In the genomic region with DNA sequence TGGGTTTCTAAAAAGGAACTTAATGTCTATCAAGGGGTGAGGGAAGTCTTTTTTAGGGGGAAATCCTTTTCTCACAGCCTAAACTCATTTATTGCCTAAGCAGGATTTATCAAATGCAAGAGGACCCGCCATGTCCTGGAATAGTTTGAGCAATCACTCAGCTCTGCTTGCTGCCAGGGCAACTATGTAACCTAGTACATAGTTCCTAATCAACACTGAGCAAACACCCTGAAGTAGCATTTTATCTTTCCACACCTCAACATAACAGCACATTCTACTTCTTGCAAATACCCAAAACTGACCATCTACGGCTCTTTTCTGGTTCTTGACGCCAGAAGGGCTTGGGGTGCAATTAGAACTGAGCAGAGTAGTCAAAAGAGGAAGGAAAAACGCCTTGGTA, we compare ENCODE assay signal across 32 mouse cellular contexts. TPM values are rescaled to one million over a fixed set of nuclear protein-coding genes. Genes with fewer than 3 reads are reported as not detected.
DNase-seq lines count a peak whose midpoint lies in the region; ATAC-seq and TF ChIP-seq lines count a peak whose summit lies in the region.
"Had no signal": no experiment of that assay in that cellular context is flagged by ENCODE, and none has a peak within 500 bp of the region (broad histone marks: within the 10 kb centered on the region; RNA-seq: fewer than 3 reads in every experiment).

No protein-coding gene starts in this region.

- peak; percentile 43; the same call in 1 of the 2 replicates for ATAC-seq in liver, postnatal 0 days
- no peak for ATAC-seq in liver, embryonic 12.5 days
- peak; percentile 88 for ATAC-seq in granulocyte monocyte progenitor cell, adult 5-6 weeks (replicated peaks; ENCODE audit: poor library complexity, severe bottlenecking)
- peak; percentile 75; the same call in 1 of the 2 replicates for ATAC-seq in stomach, embryonic 15.5 days (ENCODE audit: insufficient read depth, low FRiP score, low read depth)
- ATAC-seq: activated CD4-positive, CD25-positive, alpha-beta regulatory T cell, adult 4 months; forebrain, embryonic 16.5 days had no signal

- no peak for TF ChIP-seq CTCF in liver, postnatal 0 days (IDR thresholded peaks at IDR 0.05; ENCODE audit: low read depth)

- no peak for DNase-seq in liver, postnatal 0 days
- peak; percentile 29 for DNase-seq in adipocyte (ENCODE audit: low spot score)
- DNase-seq in embryonic facial prominence, embryonic 10.5 days (ENCODE audit: low spot score), result no peak
- DNase-seq in thymus, postnatal 4 days, result no peak
- DNase-seq: adrenal gland, postnatal 14 days; cerebellum, adult 8-10 months; cerebellum, postnatal 36 days; gastrocnemius, postnatal 10 days; heart, adult 11 months; kidney, postnatal 36 days; layer of hippocampus, postnatal 36 days; midbrain, embryonic 14.5 days; right cerebral cortex, postnatal 14 days; thymus, postnatal 36 days had no signal

- no peaks in the 10 kb centered on the region; the same call in 1 of the 2 replicates for H3K36me3 ChIP-seq in liver, postnatal 0 days (replicated peaks; ENCODE audit: insufficient read depth, low read length)
- peaks cover 64% of the 10 kb centered on the region for H3K36me3 ChIP-seq in liver, embryonic 12.5 days
- H3K36me3 ChIP-seq in stomach, embryonic 15.5 days, result peaks cover 7% of the 10 kb centered on the region
- peaks cover 78% of the 10 kb centered on the region for H3K36me3 ChIP-seq in embryonic facial prominence, embryonic 10.5 days (replicated peaks)
- H3K36me3 ChIP-seq: embryonic facial prominence, embryonic 15.5 days; hindbrain, embryonic 15.5 days had no signal

- H3K4me3 ChIP-seq in liver, postnatal 0 days (ENCODE audit: low read depth, low read length), result no peak overlapping the region
- H3K4me3 ChIP-seq in liver, embryonic 12.5 days, result no peak overlapping the region
- no peak overlapping the region for H3K4me3 ChIP-seq in stomach, embryonic 15.5 days (replicated peaks)
- H3K4me3 ChIP-seq in embryonic facial prominence, embryonic 10.5 days, result no peak overlapping the region
- H3K4me3 ChIP-seq: embryonic facial prominence, embryonic 15.5 days; heart, embryonic 15.5 days; hindbrain, embryonic 15.5 days; limb, embryonic 12.5 days had no signal

- H3K27ac ChIP-seq in liver, postnatal 0 days (ENCODE audit: low read depth), result no peak overlapping the region
- no peak overlapping the region for H3K27ac ChIP-seq in liver, embryonic 12.5 days
- H3K27ac ChIP-seq in stomach, embryonic 15.5 days, result no peak overlapping the region
- no peak overlapping the region for H3K27ac ChIP-seq in embryonic facial prominence, embryonic 10.5 days (replicated peaks)
- H3K27ac ChIP-seq: embryonic facial prominence, embryonic 15.5 days; heart, embryonic 15.5 days; hindbrain, embryonic 15.5 days; limb, embryonic 12.5 days; liver, embryonic 14.5 days had no signal

- H3K9me3 ChIP-seq in liver, postnatal 0 days (ENCODE audit: low read length), result no peaks in the 10 kb centered on the region
- H3K9me3 ChIP-seq in liver, embryonic 12.5 days (replicated peaks), result no peaks in the 10 kb centered on the region
- H3K9me3 ChIP-seq in stomach, embryonic 15.5 days, result no peaks in the 10 kb centered on the region
- no peaks in the 10 kb centered on the region for H3K9me3 ChIP-seq in embryonic facial prominence, embryonic 10.5 days
- H3K9me3 ChIP-seq: embryonic facial prominence, embryonic 15.5 days; heart, embryonic 15.5 days; hindbrain, embryonic 15.5 days; limb, embryonic 12.5 days had no signal

- no peak for TF ChIP-seq EP300 in liver, postnatal 0 days (IDR thresholded peaks at IDR 0.05; ENCODE audit: low read depth)

- no peaks in the 10 kb centered on the region for H3K27me3 ChIP-seq in liver, postnatal 0 days (ENCODE audit: insufficient read depth, low read length)
- H3K27me3 ChIP-seq in liver, embryonic 12.5 days (replicated peaks), result no peaks in the 10 kb centered on the region
- no peaks in the 10 kb centered on the region for H3K27me3 ChIP-seq in stomach, embryonic 15.5 days (replicated peaks)
- no peaks in the 10 kb centered on the region for H3K27me3 ChIP-seq in embryonic facial prominence, embryonic 10.5 days (replicated peaks; ENCODE audit: low read depth, poor library complexity, severe bottlenecking)
- H3K27me3 ChIP-seq: embryonic facial prominence, embryonic 15.5 days; heart, embryonic 15.5 days; hindbrain, embryonic 15.5 days; limb, embryonic 12.5 days had no signal

- H3K4me1 ChIP-seq in liver, postnatal 0 days (ENCODE audit: insufficient read depth), result peaks cover 8% of the 10 kb centered on the region
- 0 out of 2 replicates have a peak, but pooled peaks cover 9% of the 10 kb centered on the region for H3K4me1 ChIP-seq in liver, embryonic 12.5 days
- no peaks in the 10 kb centered on the region for H3K4me1 ChIP-seq in stomach, embryonic 15.5 days
- H3K4me1 ChIP-seq in embryonic facial prominence, embryonic 10.5 days, result no peaks in the 10 kb centered on the region
- H3K4me1 ChIP-seq: embryonic facial prominence, embryonic 15.5 days; hindbrain, embryonic 15.5 days; limb, embryonic 12.5 days had no signal

- WGBS in liver, postnatal 0 days (ENCODE audit: insufficient replicate concordance), result 51% methylated on average over 4 of the region's 4 CpGs
- 54% methylated on average over 4 of the region's 4 CpGs for WGBS in liver, embryonic 12.5 days (ENCODE audit: insufficient replicate concordance)
- 69% methylated on average over 4 of the region's 4 CpGs for WGBS in stomach, embryonic 15.5 days
- 92% methylated on average over 4 of the region's 4 CpGs for WGBS in embryonic facial prominence, embryonic 10.5 days

- H3K4me2 ChIP-seq in liver, postnatal 0 days (ENCODE audit: low read depth, low read length), result no peak overlapping the region
- H3K4me2 ChIP-seq in liver, embryonic 12.5 days, result no peak overlapping the region
- no peak overlapping the region for H3K4me2 ChIP-seq in stomach, embryonic 15.5 days
- H3K4me2 ChIP-seq: embryonic facial prominence, embryonic 15.5 days; heart, embryonic 15.5 days; hindbrain, embryonic 15.5 days; limb, embryonic 12.5 days had no signal

- H3K9ac ChIP-seq in liver, postnatal 0 days (replicated peaks), result no peak overlapping the region
- H3K9ac ChIP-seq in liver, embryonic 12.5 days, result no peak overlapping the region
- H3K9ac ChIP-seq in stomach, embryonic 15.5 days, result no peak overlapping the region
- H3K9ac ChIP-seq: embryonic facial prominence, embryonic 15.5 days; heart, embryonic 15.5 days; hindbrain, embryonic 15.5 days; limb, embryonic 12.5 days; liver, embryonic 14.5 days had no signal

RNA-seq across cellular contexts. Expression of a gene that starts 9.8 kb away (rescaled TPM):
- polyA plus RNA-seq in liver, postnatal 0 days (2015; fragmentation: Nextera tagmentation; extraction: Ambion mirVana), result 44.9 and 46.5 TPM in 2 replicates
- 67.4 and 73.0 TPM in 2 replicates for polyA plus RNA-seq in liver, embryonic 12.5 days (2016; fragmentation: Nextera tagmentation; extraction: Ambion mirVana)
- total RNA-seq in granulocyte monocyte progenitor cell, adult 5-6 weeks (2014; fragmentation: Nextera tagmentation), result 30.4 and 34.8 TPM in 2 replicates
- 42.4 and 50.9 TPM in 2 replicates for total RNA-seq in granulocyte monocyte progenitor cell, adult 5-6 weeks (2017)
- 90.8 and 104 TPM in 2 replicates for polyA plus RNA-seq in stomach, embryonic 15.5 days (2015; fragmentation: Nextera tagmentation; extraction: Ambion mirVana)
- polyA plus RNA-seq in embryonic facial prominence, embryonic 10.5 days (2016; fragmentation: Nextera tagmentation; extraction: Ambion mirVana), result 100.0 and 117 TPM in 2 replicates

RNA-seq across cellular contexts. Expression of a gene that starts 9.8 kb away (rescaled TPM):
- polyA plus RNA-seq in liver, postnatal 0 days (2015; fragmentation: Nextera tagmentation; extraction: Ambion mirVana), result 0.08 TPM in 1 of 2 replicates, not detected in the other
- polyA plus RNA-seq in liver, embryonic 12.5 days (2016; fragmentation: Nextera tagmentation; extraction: Ambion mirVana), result not detected in 2 replicates
- not detected in 2 replicates for total RNA-seq in granulocyte monocyte progenitor cell, adult 5-6 weeks (2014; fragmentation: Nextera tagmentation)
- not detected in 2 replicates for total RNA-seq in granulocyte monocyte progenitor cell, adult 5-6 weeks (2017)
- polyA plus RNA-seq in stomach, embryonic 15.5 days (2015; fragmentation: Nextera tagmentation; extraction: Ambion mirVana), result 4.1 and 8.4 TPM in 2 replicates
- not detected in 2 replicates for polyA plus RNA-seq in embryonic facial prominence, embryonic 10.5 days (2016; fragmentation: Nextera tagmentation; extraction: Ambion mirVana)
- total RNA-seq: adrenal gland, postnatal 14 days; gastrocnemius, postnatal 10 days; hematopoietic stem cell, adult 5-6 weeks; layer of hippocampus, adult 8-10 months; layer of hippocampus, postnatal 36 days; left cerebral cortex, postnatal 10 days; megakaryocyte, adult 5-6 weeks had no signal
- polyA plus RNA-seq: brain, embryonic 14.5 days; embryonic facial prominence, embryonic 15.5 days; heart, embryonic 15.5 days; kidney, embryonic 14.5 days; limb, embryonic 12.5 days; liver, embryonic 14.5 days; midbrain, embryonic 14.5 days; neural tube, embryonic 11.5 days had no signal

RNA-seq across cellular contexts. Expression of a gene that starts 36.9 kb away (rescaled TPM):
- polyA plus RNA-seq in liver, postnatal 0 days (2015; fragmentation: Nextera tagmentation; extraction: Ambion mirVana), result not detected in 2 replicates
- polyA plus RNA-seq in liver, embryonic 12.5 days (2016; fragmentation: Nextera tagmentation; extraction: Ambion mirVana), result not detected in 2 replicates
- not detected in 2 replicates for total RNA-seq in granulocyte monocyte progenitor cell, adult 5-6 weeks (2014; fragmentation: Nextera tagmentation)
- not detected in 2 replicates for total RNA-seq in granulocyte monocyte progenitor cell, adult 5-6 weeks (2017)
- polyA plus RNA-seq in stomach, embryonic 15.5 days (2015; fragmentation: Nextera tagmentation; extraction: Ambion mirVana), result not detected in 2 replicates
- polyA plus RNA-seq in embryonic facial prominence, embryonic 10.5 days (2016; fragmentation: Nextera tagmentation; extraction: Ambion mirVana), result not detected in 2 replicates
- total RNA-seq: adrenal gland, postnatal 14 days; gastrocnemius, postnatal 10 days; hematopoietic stem cell, adult 5-6 weeks; layer of hippocampus, adult 8-10 months; layer of hippocampus, postnatal 36 days; left cerebral cortex, postnatal 10 days; megakaryocyte, adult 5-6 weeks had no signal
- polyA plus RNA-seq: activated CD4-positive, CD25-positive, alpha-beta regulatory T cell, adult 4 months; embryonic facial prominence, embryonic 15.5 days; heart, embryonic 15.5 days; hindbrain, embryonic 15.5 days; kidney, embryonic 14.5 days; limb, embryonic 12.5 days; liver, embryonic 14.5 days; midbrain, embryonic 14.5 days; neural tube, embryonic 11.5 days had no signal

RNA-seq across cellular contexts. Expression of a gene that starts 54.3 kb away (rescaled TPM):
- not detected in 2 replicates for polyA plus RNA-seq in liver, postnatal 0 days (2015; fragmentation: Nextera tagmentation; extraction: Ambion mirVana)
- not detected in 2 replicates for polyA plus RNA-seq in liver, embryonic 12.5 days (2016; fragmentation: Nextera tagmentation; extraction: Ambion mirVana)
- not detected in 2 replicates for total RNA-seq in granulocyte monocyte progenitor cell, adult 5-6 weeks (2014; fragmentation: Nextera tagmentation)
- total RNA-seq in granulocyte monocyte progenitor cell, adult 5-6 weeks (2017), result not detected in 2 replicates
- polyA plus RNA-seq in stomach, embryonic 15.5 days (2015; fragmentation: Nextera tagmentation; extraction: Ambion mirVana), result not detected in 2 replicates
- not detected in 2 replicates for polyA plus RNA-seq in embryonic facial prominence, embryonic 10.5 days (2016; fragmentation: Nextera tagmentation; extraction: Ambion mirVana)
- total RNA-seq: adrenal gland, postnatal 14 days; gastrocnemius, postnatal 10 days; hematopoietic stem cell, adult 5-6 weeks; layer of hippocampus, adult 8-10 months; layer of hippocampus, postnatal 36 days; left cerebral cortex, postnatal 10 days; megakaryocyte, adult 5-6 weeks had no signal
- polyA plus RNA-seq: activated CD4-positive, CD25-positive, alpha-beta regulatory T cell, adult 4 months; brain, embryonic 14.5 days; forebrain, embryonic 16.5 days; heart, embryonic 15.5 days; hindbrain, embryonic 15.5 days; intestine, embryonic 14.5 days; kidney, embryonic 14.5 days; limb, embryonic 12.5 days; liver, embryonic 14.5 days; midbrain, embryonic 14.5 days; neural tube, embryonic 11.5 days had no signal
